Mouse (Mus musculus): ENCODE measurements at regions not wholly inside any gene's neighbourhood (a gene's known extent, or its start where the extent isn't known, plus 50 kb on each side); places are given as distances from the start of the nearest gene placed in this dataset.

DNA sequence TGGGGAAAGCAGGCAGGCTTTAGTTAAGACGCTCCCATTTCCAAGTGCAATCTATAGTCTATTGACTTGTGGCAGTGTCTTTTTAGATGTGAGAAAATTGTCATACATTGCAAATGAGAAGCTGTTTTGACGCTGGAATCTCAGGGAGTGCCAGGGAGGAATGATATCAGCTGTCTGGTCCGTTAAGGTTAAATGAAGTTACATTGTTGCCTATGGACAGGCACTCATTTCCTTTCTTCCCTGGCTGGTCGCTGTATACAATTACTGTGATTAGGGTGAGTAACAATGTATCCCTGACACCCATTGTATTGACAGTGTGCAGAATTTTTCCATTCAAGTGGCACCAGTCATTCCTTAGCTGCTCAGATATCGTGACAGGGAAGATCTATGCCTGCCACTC is 168.3 kb downstream of the Gpat3 start:
- TF ChIP-seq POLR2A (IDR thresholded peaks at IDR 0.05; ENCODE audit: low read depth, low read length) (no peak), CTCF (conservative IDR thresholded peaks at IDR 0.05; ENCODE audit: insufficient read depth, insufficient read length, low read depth, low read length) (no peak)
- no peak overlapping the region for H3K4me3 ChIP-seq (ENCODE audit: insufficient read depth, low read depth, low read length)
- no peaks in the 10 kb centered on the region for H3K36me3 ChIP-seq (ENCODE audit: control insufficient read depth, insufficient read depth, low read length)
- DNase-seq, result no peak
- 71% methylated on average over 5 of the region's 5 CpGs for WGBS
- H3K4me1 ChIP-seq (ENCODE audit: control insufficient read depth, insufficient read depth, low read length), result no peaks in the 10 kb centered on the region
- no peak overlapping the region for H3K27ac ChIP-seq (ENCODE audit: insufficient read depth, low read depth, low read length)
- no peaks in the 10 kb centered on the region for H3K27me3 ChIP-seq (replicated peaks; ENCODE audit: control insufficient read depth, insufficient read depth, low read length)

DNA sequence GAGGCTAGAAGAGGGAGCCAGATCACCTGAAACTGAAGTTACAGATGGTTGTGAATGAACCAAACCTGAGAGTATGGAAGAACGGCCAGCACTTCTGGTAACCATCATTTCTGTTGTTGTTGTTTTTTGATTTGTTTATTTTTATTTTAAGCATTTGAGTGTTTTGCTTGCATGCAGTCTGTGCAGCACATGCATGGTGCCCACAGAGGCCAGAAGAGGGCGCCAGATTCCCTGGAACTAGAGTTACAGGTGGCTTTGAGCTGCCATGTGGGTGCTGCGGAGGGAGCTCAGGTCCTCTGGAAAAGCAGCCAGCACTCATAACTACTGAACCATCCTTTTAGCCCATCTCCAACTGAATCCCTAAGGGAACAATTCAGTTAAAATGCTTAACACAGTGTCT is 159.7 kb downstream of the Gpat3 start:
- Histone ChIP-seq H3K36me3 (ENCODE audit: control insufficient read depth, insufficient read depth, low read length) (no peaks in the 10 kb centered on the region), H3K27me3 (replicated peaks; ENCODE audit: control insufficient read depth, insufficient read depth, low read length) (no peaks in the 10 kb centered on the region), H3K4me1 (ENCODE audit: control insufficient read depth, insufficient read depth, low read length) (no peaks in the 10 kb centered on the region), H3K27ac (ENCODE audit: insufficient read depth, low read depth, low read length) (no peak overlapping the region), H3K4me3 (ENCODE audit: insufficient read depth, low read depth, low read length) (no peak overlapping the region)
- no peak for DNase-seq
- WGBS, result 77% methylated on average over 3 of the region's 3 CpGs
- TF ChIP-seq POLR2A (IDR thresholded peaks at IDR 0.05; ENCODE audit: low read depth, low read length), result no peak
- peak; percentile 45; the same call in 1 of the 2 replicates for TF ChIP-seq CTCF (conservative IDR thresholded peaks at IDR 0.05; ENCODE audit: insufficient read depth, insufficient read length, low read depth, low read length)

DNA sequence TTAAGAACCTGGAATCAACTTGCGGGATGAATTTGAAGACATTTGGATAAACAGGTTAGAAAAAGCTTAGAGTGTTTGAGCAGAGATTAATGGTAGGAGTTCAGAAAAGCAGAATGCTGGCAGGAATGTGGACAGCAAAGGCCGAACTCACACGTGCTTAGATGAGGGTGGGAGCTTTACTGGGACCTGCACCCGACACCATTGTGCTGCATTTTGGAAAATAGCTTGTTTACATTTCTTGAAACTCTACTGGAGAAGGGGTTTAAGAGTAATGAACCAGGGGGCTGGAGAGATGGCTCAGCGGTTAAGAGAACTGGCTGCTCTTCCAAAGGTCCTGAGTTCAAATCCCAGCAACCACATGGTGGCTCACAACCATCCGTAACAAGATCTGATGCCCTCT is 154.9 kb downstream of the Gpat3 start:
- WGBS, result 85% methylated on average over 6 of the region's 6 CpGs
- H3K4me3 ChIP-seq (ENCODE audit: insufficient read depth, low read depth, low read length), result no peak overlapping the region
- DNase-seq, result no peak
- H3K27me3 ChIP-seq (replicated peaks; ENCODE audit: control insufficient read depth, insufficient read depth, low read length), result no peaks in the 10 kb centered on the region
- no peak overlapping the region for H3K27ac ChIP-seq (ENCODE audit: insufficient read depth, low read depth, low read length)
- H3K4me1 ChIP-seq (ENCODE audit: control insufficient read depth, insufficient read depth, low read length), result no peaks in the 10 kb centered on the region
- H3K36me3 ChIP-seq (ENCODE audit: control insufficient read depth, insufficient read depth, low read length), result no peaks in the 10 kb centered on the region
- TF ChIP-seq CTCF (conservative IDR thresholded peaks at IDR 0.05; ENCODE audit: insufficient read depth, insufficient read length, low read depth, low read length) (no peak), POLR2A (IDR thresholded peaks at IDR 0.05; ENCODE audit: low read depth, low read length) (no peak)

DNA sequence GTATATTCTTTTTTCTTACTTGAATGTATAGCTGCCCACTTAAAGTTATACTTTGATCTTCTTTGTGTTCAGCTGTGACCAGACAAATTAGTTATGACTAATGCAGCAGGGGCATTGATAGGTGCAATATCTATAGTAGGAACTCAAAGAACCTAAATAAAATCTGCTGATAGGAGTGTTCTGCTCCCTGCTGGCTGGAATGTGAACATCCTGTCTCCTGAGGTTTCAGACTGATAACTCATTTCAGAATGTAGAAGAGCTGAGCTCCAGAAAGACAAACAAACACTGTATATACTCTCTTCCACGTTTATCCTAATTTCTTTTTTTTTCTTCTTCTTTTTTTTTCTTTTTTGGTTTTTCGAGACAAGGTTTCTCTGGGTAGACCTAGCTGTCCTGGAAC is 146.9 kb downstream of the Gpat3 start:
- Histone ChIP-seq H3K27me3 (replicated peaks; ENCODE audit: control insufficient read depth, insufficient read depth, low read length) (no peaks in the 10 kb centered on the region; the same call in 1 of the 2 replicates), H3K27ac (ENCODE audit: insufficient read depth, low read depth, low read length) (no peak overlapping the region), H3K36me3 (ENCODE audit: control insufficient read depth, insufficient read depth, low read length) (no peaks in the 10 kb centered on the region), H3K4me3 (ENCODE audit: insufficient read depth, low read depth, low read length) (no peak overlapping the region), H3K4me1 (ENCODE audit: control insufficient read depth, insufficient read depth, low read length) (no peaks in the 10 kb centered on the region)
- TF ChIP-seq CTCF (conservative IDR thresholded peaks at IDR 0.05; ENCODE audit: insufficient read depth, insufficient read length, low read depth, low read length) (no peak), POLR2A (IDR thresholded peaks at IDR 0.05; ENCODE audit: low read depth, low read length) (no peak)
- 68% methylated on average over 2 of the region's 2 CpGs for WGBS
- DNase-seq, result no peak

DNA sequence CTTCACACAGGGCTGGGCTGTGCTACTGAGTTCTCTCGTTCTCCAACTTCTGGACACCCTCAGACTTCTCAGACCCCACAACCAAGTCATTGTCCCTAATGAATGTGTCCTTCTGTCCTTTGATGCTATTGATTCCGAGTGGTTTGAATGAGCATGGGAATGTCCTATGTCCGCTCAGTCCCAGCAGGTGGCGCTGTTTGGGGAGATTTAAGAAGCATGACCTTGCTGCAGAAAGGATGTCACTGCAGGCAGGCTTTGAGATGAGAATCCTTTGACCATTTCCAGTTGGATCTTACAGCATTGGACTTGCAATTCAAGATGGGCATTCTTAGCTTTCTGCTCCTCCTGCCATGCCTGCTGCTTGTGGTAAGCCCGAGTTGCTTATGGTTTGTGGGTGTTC is 146.1 kb downstream of the Gpat3 start:
- TF ChIP-seq CTCF (conservative IDR thresholded peaks at IDR 0.05; ENCODE audit: insufficient read depth, insufficient read length, low read depth, low read length) (peak; percentile 72), POLR2A (IDR thresholded peaks at IDR 0.05; ENCODE audit: low read depth, low read length) (no peak)
- 22% methylated on average over 5 of the region's 5 CpGs for WGBS

DNA sequence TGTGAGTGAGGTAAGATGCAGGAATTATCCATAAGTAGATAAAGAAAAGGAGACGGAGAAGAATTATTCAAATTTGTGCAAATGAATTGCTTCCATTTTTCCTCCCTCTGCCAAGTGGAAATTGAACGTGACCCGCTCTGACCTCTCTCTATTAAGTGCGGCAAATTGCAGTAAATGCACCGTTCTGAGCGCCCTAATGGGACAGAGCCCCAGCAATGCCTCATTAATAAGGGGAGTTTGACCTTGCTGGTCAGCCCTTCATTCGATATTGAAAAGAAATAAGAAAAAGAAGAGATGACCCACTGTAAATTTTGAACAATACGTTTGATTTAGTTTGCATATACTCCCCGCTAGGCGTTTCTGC is 137.0 kb downstream of the Gpat3 start:
- no peak for TF ChIP-seq CTCF (conservative IDR thresholded peaks at IDR 0.05; ENCODE audit: insufficient read depth, insufficient read length, low read depth, low read length)
- TF ChIP-seq POLR2A (IDR thresholded peaks at IDR 0.05; ENCODE audit: low read depth, low read length), result no peak
- no peaks in the 10 kb centered on the region for H3K4me1 ChIP-seq (ENCODE audit: control insufficient read depth, insufficient read depth, low read length)
- no peak for DNase-seq
- H3K27me3 ChIP-seq (replicated peaks; ENCODE audit: control insufficient read depth, insufficient read depth, low read length), result no peaks in the 10 kb centered on the region
- 68% methylated on average over 10 of the region's 10 CpGs for WGBS
- H3K27ac ChIP-seq (ENCODE audit: insufficient read depth, low read depth, low read length), result no peak overlapping the region
- H3K36me3 ChIP-seq (ENCODE audit: control insufficient read depth, insufficient read depth, low read length), result no peaks in the 10 kb centered on the region
- H3K4me3 ChIP-seq (ENCODE audit: insufficient read depth, low read depth, low read length), result no peak overlapping the region

More for the DNA sequence above, 146.1 kb downstream of the Gpat3 start:
- no peaks in the 10 kb centered on the region for H3K4me1 ChIP-seq (ENCODE audit: control insufficient read depth, insufficient read depth, low read length)
- H3K27ac ChIP-seq (ENCODE audit: insufficient read depth, low read depth, low read length), result no peak overlapping the region
- H3K36me3 ChIP-seq (ENCODE audit: control insufficient read depth, insufficient read depth, low read length), result no peaks in the 10 kb centered on the region
- no peaks in the 10 kb centered on the region; the same call in 1 of the 2 replicates for H3K27me3 ChIP-seq (replicated peaks; ENCODE audit: control insufficient read depth, insufficient read depth, low read length)
- no peak overlapping the region for H3K4me3 ChIP-seq (ENCODE audit: insufficient read depth, low read depth, low read length)
- DNase-seq, result peak; percentile 39

DNA sequence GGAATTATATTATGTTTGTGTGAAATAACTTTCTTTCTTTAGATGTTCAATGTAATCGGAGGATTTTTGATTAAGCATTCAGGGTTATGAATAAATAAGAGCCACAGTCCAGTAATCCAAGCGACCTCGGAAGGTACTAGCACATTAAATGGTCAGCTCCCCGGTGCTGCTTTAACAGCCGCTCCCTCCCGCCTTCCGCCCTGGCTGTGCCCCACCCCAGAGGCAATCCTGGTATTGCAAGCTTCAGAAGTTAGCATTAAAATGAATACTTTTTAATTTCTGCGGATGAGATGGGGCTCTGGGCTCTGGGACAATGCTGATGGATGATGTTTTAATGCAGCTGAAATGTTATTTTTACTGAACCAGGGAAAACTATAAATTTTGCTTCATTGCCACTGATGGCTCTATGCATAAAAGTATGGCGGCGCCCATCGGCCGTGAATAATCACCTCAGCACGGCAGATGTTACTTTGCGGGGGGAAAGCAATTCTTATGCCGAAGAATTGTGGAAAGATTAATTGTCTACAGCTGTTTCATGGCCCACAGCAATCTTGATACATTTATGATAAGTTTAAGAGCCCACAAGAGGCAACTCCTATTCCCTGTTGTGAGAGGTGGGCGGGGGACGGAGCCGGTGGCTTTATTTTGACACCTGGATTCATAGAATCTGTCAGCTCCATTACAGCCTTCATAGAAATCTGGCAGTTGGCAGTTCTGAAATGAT is 136.5 kb downstream of the Gpat3 start:
- 68% methylated on average over 18 of the region's 18 CpGs for WGBS

More for the DNA sequence above, 136.5 kb downstream of the Gpat3 start:
- DNase-seq, result no peak
- Histone ChIP-seq H3K36me3 (ENCODE audit: control insufficient read depth, insufficient read depth, low read length) (no peaks in the 10 kb centered on the region), H3K4me3 (ENCODE audit: insufficient read depth, low read depth, low read length) (no peak overlapping the region), H3K27me3 (replicated peaks; ENCODE audit: control insufficient read depth, insufficient read depth, low read length) (no peaks in the 10 kb centered on the region), H3K27ac (ENCODE audit: insufficient read depth, low read depth, low read length) (no peak overlapping the region), H3K4me1 (ENCODE audit: control insufficient read depth, insufficient read depth, low read length) (no peaks in the 10 kb centered on the region)
- TF ChIP-seq POLR2A (IDR thresholded peaks at IDR 0.05; ENCODE audit: low read depth, low read length) (no peak), CTCF (conservative IDR thresholded peaks at IDR 0.05; ENCODE audit: insufficient read depth, insufficient read length, low read depth, low read length) (no peak)
